Mouse (Mus musculus): ENCODE data around the gene Hspa4. TPM values are rescaled to one million over a fixed set of nuclear protein-coding genes. Genes with fewer than 3 reads are reported as not detected.
"Not testable (repeated sequence)": the region's sequence is repeated elsewhere in the genome, so short reads cannot be mapped to it uniquely, and the experiment has no call there.

Hspa4 gene
- polyA plus RNA-seq, 1 experiment from 2014 or later: 33.7 TPM

GRCm38 (mm10) chr11:53312823-53313222, 12.6 kb upstream of the Hspa4 start:
- H3K4me3 ChIP-seq (ENCODE audit: low read depth, low read length); ATAC-seq (ENCODE audit: low read depth): not testable (repeated sequence)
- WGBS (ENCODE audit: insufficient replicate concordance): 28% methylated on average over 1 of the region's 1 CpGs

DNA sequence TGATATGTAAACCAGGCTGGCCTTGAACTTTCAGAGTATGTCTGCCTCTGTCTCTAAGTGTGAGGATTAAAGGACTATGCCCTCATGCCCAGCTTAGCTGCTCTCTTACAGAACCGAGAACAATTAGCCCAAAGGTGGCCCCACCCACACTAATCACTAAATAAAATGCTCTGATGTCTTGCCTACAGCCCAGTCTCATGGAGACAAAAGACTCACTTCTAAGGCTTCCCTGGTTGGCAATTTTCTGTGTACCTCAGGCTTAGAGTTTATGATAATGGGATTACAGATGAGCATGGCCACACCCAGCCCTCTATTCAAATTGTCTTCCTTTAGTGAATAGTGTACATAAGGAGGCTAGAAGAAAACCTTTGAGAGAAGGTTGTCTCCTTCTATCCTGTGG, 11.1 kb upstream of the Hspa4 start:
- H3K36me3 ChIP-seq (ENCODE audit: control insufficient read depth, insufficient read depth): no peaks in the 10 kb centered on the region
- no peak overlapping the region for H3K9ac ChIP-seq (ENCODE audit: low read depth, low read length)
- peaks cover 14% of the 10 kb centered on the region for H3K4me1 ChIP-seq (ENCODE audit: control insufficient read depth, low read depth, low read length)
- no peak overlapping the region for H3K27ac ChIP-seq (ENCODE audit: low read length)
- no peaks in the 10 kb centered on the region for H3K27me3 ChIP-seq (ENCODE audit: control insufficient read depth, insufficient read depth, low read depth, low read length)
- H3K4me2 ChIP-seq (ENCODE audit: low read depth, low read length): no peak overlapping the region
- ATAC-seq (ENCODE audit: low read depth): no peak
- no peaks in the 10 kb centered on the region for H3K9me3 ChIP-seq (replicated peaks; ENCODE audit: control insufficient read depth, low read length)
- 60% methylated on average over 1 of the region's 1 CpGs for WGBS (ENCODE audit: insufficient replicate concordance)
- H3K4me3 ChIP-seq (ENCODE audit: low read depth, low read length): no peak overlapping the region

More at GRCm38 (mm10) chr11:53312823-53313222, 12.6 kb upstream of the Hspa4 start:
- H3K9me3 ChIP-seq (replicated peaks; ENCODE audit: control insufficient read depth, low read length); H3K27me3 ChIP-seq (ENCODE audit: control insufficient read depth, insufficient read depth, low read depth, low read length); H3K4me2 ChIP-seq (ENCODE audit: low read depth, low read length); H3K9ac ChIP-seq (ENCODE audit: low read depth, low read length); H3K27ac ChIP-seq (ENCODE audit: low read length); H3K36me3 ChIP-seq (ENCODE audit: control insufficient read depth, insufficient read depth): not testable (repeated sequence)
- H3K4me1 ChIP-seq (ENCODE audit: control insufficient read depth, low read depth, low read length): peaks cover 10% of the 10 kb centered on the region

DNA sequence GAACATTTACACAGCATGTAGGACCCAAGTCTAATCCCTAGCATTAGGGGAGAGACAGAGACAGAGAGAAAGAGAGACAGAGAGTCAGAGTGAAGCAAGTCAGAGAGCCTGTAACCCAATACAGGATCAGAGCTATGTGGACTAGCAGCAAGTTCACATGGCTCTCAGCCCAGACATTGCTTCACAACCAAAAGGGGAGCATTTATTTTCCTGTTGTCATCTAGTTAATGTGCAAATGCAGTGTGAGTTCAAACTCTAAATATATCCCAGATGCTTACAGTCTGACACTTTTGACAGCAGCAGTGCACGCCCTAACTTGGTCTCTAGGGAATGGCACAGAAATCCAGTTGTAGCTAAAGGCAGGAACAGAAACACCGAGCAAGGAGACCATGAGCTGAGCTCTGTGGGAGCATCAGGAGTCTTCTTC, 8.6 kb upstream of the Hspa4 start:
- WGBS (ENCODE audit: insufficient replicate concordance): 36% methylated on average over 2 of the region's 2 CpGs
- ATAC-seq (ENCODE audit: low read depth): peak; percentile 73
- H3K27ac ChIP-seq (ENCODE audit: low read length): peak overlapping the region; percentile 65

GRCm38 (mm10) chr11:53308251-53308864, 8.1 kb upstream of the Hspa4 start:
- H3K9ac ChIP-seq (ENCODE audit: low read depth, low read length): no peak overlapping the region

More for the DNA sequence above, 8.6 kb upstream of the Hspa4 start:
- H3K4me1 ChIP-seq (ENCODE audit: control insufficient read depth, low read depth, low read length): peaks cover 14% of the 10 kb centered on the region
- no peaks in the 10 kb centered on the region for H3K36me3 ChIP-seq (ENCODE audit: control insufficient read depth, insufficient read depth)
- no peaks in the 10 kb centered on the region for H3K9me3 ChIP-seq (replicated peaks; ENCODE audit: control insufficient read depth, low read length)
- H3K27me3 ChIP-seq (ENCODE audit: control insufficient read depth, insufficient read depth, low read depth, low read length): no peaks in the 10 kb centered on the region
- no peak overlapping the region for H3K9ac ChIP-seq (ENCODE audit: low read depth, low read length)
- no peak overlapping the region for H3K4me2 ChIP-seq (ENCODE audit: low read depth, low read length)
- no peak overlapping the region for H3K4me3 ChIP-seq (ENCODE audit: low read depth, low read length)

DNA sequence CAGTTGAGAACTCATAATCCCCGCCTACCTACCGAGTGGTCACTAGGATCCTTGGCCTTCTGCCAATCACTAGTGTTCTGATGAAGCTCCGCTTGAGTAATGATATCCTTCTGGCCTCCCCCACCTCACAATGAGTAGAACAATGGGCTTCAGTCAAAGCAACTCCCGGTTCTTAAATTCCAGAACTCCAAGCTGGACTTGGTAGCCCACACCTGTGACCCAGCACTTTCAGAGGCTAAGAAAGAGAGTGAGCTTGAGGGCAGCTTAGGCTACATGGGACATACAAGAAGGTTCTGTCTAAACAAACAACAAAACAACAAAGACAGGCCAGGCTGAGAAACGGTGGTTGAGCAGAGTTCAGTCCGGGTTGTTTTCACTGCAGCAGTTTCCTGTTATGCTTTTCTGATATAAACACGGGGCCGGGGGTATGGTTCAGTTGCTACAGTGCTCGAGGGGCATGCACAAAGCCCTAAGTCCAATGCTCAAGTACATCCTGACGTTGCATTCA, 7.4 kb upstream of the Hspa4 start:
- no peak overlapping the region for H3K9ac ChIP-seq (ENCODE audit: low read depth, low read length)
- no peak for ATAC-seq (ENCODE audit: low read depth)
- no peaks in the 10 kb centered on the region for H3K27me3 ChIP-seq (ENCODE audit: control insufficient read depth, insufficient read depth, low read depth, low read length)
- WGBS (ENCODE audit: insufficient replicate concordance): 33% methylated on average over 10 of the region's 10 CpGs
- H3K9me3 ChIP-seq (replicated peaks; ENCODE audit: control insufficient read depth, low read length): no peaks in the 10 kb centered on the region
- H3K4me2 ChIP-seq (ENCODE audit: low read depth, low read length): no peak overlapping the region
- H3K4me1 ChIP-seq (ENCODE audit: control insufficient read depth, low read depth, low read length): peaks cover 14% of the 10 kb centered on the region
- no peak overlapping the region for H3K4me3 ChIP-seq (ENCODE audit: low read depth, low read length)
- H3K27ac ChIP-seq (ENCODE audit: low read length): peak overlapping the region; percentile 12; the same call in 1 of the 2 replicates
- H3K36me3 ChIP-seq (ENCODE audit: control insufficient read depth, insufficient read depth): no peaks in the 10 kb centered on the region

More at GRCm38 (mm10) chr11:53308251-53308864, 8.1 kb upstream of the Hspa4 start:
- Histone ChIP-seq H3K4me2 (ENCODE audit: low read depth, low read length) (no peak overlapping the region), H3K27me3 (ENCODE audit: control insufficient read depth, insufficient read depth, low read depth, low read length) (no peaks in the 10 kb centered on the region), H3K27ac (ENCODE audit: low read length) (peak overlapping the region; percentile 65), H3K4me1 (ENCODE audit: control insufficient read depth, low read depth, low read length) (peaks cover 14% of the 10 kb centered on the region), H3K9me3 (replicated peaks; ENCODE audit: control insufficient read depth, low read length) (no peaks in the 10 kb centered on the region), H3K4me3 (ENCODE audit: low read depth, low read length) (no peak overlapping the region), H3K36me3 (ENCODE audit: control insufficient read depth, insufficient read depth) (no peaks in the 10 kb centered on the region)
- peak; percentile 26; the same call in 1 of the 2 replicates for ATAC-seq (ENCODE audit: low read depth)

GRCm38 (mm10) chr11:53306965-53307364, 6.7 kb upstream of the Hspa4 start:
- Histone ChIP-seq H3K36me3 (ENCODE audit: control insufficient read depth, insufficient read depth) (no peaks in the 10 kb centered on the region), H3K4me3 (ENCODE audit: low read depth, low read length) (no peak overlapping the region), H3K27ac (ENCODE audit: low read length) (no peak overlapping the region), H3K4me1 (ENCODE audit: control insufficient read depth, low read depth, low read length) (peaks cover 14% of the 10 kb centered on the region), H3K9ac (ENCODE audit: low read depth, low read length) (no peak overlapping the region), H3K4me2 (ENCODE audit: low read depth, low read length) (no peak overlapping the region), H3K9me3 (replicated peaks; ENCODE audit: control insufficient read depth, low read length) (no peaks in the 10 kb centered on the region), H3K27me3 (ENCODE audit: control insufficient read depth, insufficient read depth, low read depth, low read length) (no peaks in the 10 kb centered on the region)
- 43% methylated on average over 2 of the region's 2 CpGs for WGBS (ENCODE audit: insufficient replicate concordance)
- ATAC-seq (ENCODE audit: low read depth): no peak

DNA sequence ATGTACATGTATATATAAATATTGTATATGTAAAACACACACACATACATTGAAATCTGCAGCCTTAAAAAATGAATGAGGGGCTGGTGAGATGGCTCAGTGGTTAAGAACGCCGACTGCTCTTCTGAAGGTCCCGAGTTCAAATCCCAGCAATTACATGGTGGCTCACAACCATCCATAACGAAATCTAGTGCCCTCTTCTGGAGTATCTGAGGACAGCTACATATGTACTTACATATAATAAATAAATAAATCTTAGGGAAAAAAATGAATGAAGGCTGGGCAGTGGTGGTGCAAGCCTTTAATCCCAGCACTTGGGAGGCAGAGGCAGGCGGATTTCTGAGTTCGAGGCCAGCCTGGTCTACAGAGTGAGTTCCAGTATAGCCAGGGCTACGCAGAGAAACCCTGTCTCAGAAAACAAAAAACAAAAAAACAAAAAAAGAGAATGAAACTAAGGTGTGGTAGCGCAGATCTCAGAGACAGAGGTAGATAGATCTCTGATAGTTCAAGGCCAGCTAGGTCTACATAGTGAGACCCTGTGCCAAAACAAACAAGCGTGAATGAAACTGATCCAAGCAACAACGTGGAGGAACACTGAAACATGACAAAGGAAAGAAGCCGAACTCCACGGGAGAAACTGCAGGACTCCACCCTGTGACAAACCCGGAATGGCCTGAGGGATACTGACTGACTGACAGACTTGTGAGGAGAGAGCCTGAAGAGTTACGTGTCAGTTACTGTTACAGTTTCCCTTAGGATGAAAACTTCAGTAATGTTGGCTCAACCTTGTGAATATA, 4.0 kb upstream of the Hspa4 start:
- no peak overlapping the region for H3K9ac ChIP-seq (ENCODE audit: low read depth, low read length)
- no peak for ATAC-seq (ENCODE audit: low read depth)
- H3K27me3 ChIP-seq (ENCODE audit: control insufficient read depth, insufficient read depth, low read depth, low read length): no peaks in the 10 kb centered on the region
- peaks cover 23% of the 10 kb centered on the region for H3K4me1 ChIP-seq (ENCODE audit: control insufficient read depth, low read depth, low read length)
- H3K9me3 ChIP-seq (replicated peaks; ENCODE audit: control insufficient read depth, low read length): no peaks in the 10 kb centered on the region
- H3K4me3 ChIP-seq (ENCODE audit: low read depth, low read length): no peak overlapping the region
- WGBS (ENCODE audit: insufficient replicate concordance): 70% methylated on average over 14 of the region's 14 CpGs
- no peaks in the 10 kb centered on the region for H3K36me3 ChIP-seq (ENCODE audit: control insufficient read depth, insufficient read depth)
- no peak overlapping the region for H3K4me2 ChIP-seq (ENCODE audit: low read depth, low read length)
- H3K27ac ChIP-seq (ENCODE audit: low read length): no peak overlapping the region

DNA sequence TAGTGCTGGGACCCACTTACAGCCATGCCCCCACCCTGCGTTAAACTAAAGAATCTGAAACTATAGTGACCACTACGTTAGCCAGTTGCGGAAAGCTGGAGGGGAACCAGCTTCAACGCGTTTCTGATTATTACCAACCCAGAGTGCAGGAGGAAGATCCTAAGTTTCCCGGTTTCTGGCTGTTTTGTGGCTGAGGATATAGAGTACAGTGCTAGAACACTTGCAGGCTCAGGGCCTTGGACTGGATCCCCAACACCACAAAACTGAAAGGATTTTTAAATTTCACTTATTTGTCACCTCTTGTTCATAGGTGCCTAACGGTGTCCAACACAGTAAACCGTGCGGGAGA, 884 bp upstream of the Hspa4 start:
- H3K9ac ChIP-seq (ENCODE audit: low read depth, low read length): peak overlapping the region; percentile 99
- peaks cover 4% of the 10 kb centered on the region for H3K36me3 ChIP-seq (ENCODE audit: control insufficient read depth, insufficient read depth)
- H3K4me2 ChIP-seq (ENCODE audit: low read depth, low read length): peak overlapping the region; percentile 93
- H3K4me1 ChIP-seq (ENCODE audit: control insufficient read depth, low read depth, low read length): peaks cover 34% of the 10 kb centered on the region
- peak overlapping the region; percentile 100 for H3K27ac ChIP-seq (ENCODE audit: low read length)
- H3K27me3 ChIP-seq (ENCODE audit: control insufficient read depth, insufficient read depth, low read depth, low read length): no peaks in the 10 kb centered on the region
- ATAC-seq (ENCODE audit: low read depth): no peak
- WGBS (ENCODE audit: insufficient replicate concordance): 41% methylated on average over 9 of the region's 9 CpGs
- H3K4me3 ChIP-seq (ENCODE audit: low read depth, low read length): peak overlapping the region; percentile 100
- no peaks in the 10 kb centered on the region for H3K9me3 ChIP-seq (replicated peaks; ENCODE audit: control insufficient read depth, low read length)

All from liver, embryonic 16.5 days (tissue).